Mouse (Mus musculus): ENCODE measurements around the gene Chchd10. TPM values are rescaled to one million over a fixed set of nuclear protein-coding genes. Genes with fewer than 3 reads are reported as not detected.

The Chchd10 gene
- polyA plus RNA-seq, 2 experiments from 2014 or later: 13.1 to 20.1 TPM

- peak; percentile 20 for ATAC-seq
These were observed 6.5 kb upstream of the Chchd10 start for GRCm38 (mm10) chr10:75926396-75926795.

- ATAC-seq: no peak
These were observed 2.6 kb upstream of the Chchd10 start for GRCm38 (mm10) chr10:75930304-75930703.

- ATAC-seq: no peak
These were observed 1.6 kb upstream of the Chchd10 start for GRCm38 (mm10) chr10:75931311-75931710.

- peak; percentile 48 for ATAC-seq
These were observed 750 bp upstream of the Chchd10 start for GRCm38 (mm10) chr10:75932081-75932678.

- no peak for ATAC-seq
These were observed 2.1 kb downstream of the Chchd10 start for GRCm38 (mm10) chr10:75934991-75935390.

GRCm38 (mm10) chr10:75935680-75936541 lies 3.0 kb downstream of the Chchd10 start, which contains the start of gene Mmp11:
Gene Mmp11, minus strand, starts transcription at chr10:75936496.
- peak; percentile 70 for ATAC-seq

- no peak for ATAC-seq
These were observed 4.2 kb downstream of the Chchd10 start for GRCm38 (mm10) chr10:75936909-75937667.

- ATAC-seq: peak; percentile 33
These were observed 5.1 kb downstream of the Chchd10 start for GRCm38 (mm10) chr10:75937851-75938643.

GRCm38 (mm10) chr10:75939481-75940234 lies 6.7 kb downstream of the Chchd10 start:
- no peak for ATAC-seq

GRCm38 (mm10) chr10:75940520-75940919 lies 7.6 kb downstream of the Chchd10 start, which contains the start of gene Gm867:
Gene Gm867, minus strand, starts transcription at chr10:75940672.
- ATAC-seq: no peak

- ATAC-seq: no peak
These were observed 8.3 kb downstream of the Chchd10 start for GRCm38 (mm10) chr10:75941042-75941824.

- no peak for ATAC-seq
These were observed 10.0 kb downstream of the Chchd10 start, which contains the start of gene Vpreb3 for GRCm38 (mm10) chr10:75942736-75943477. Gene Vpreb3, plus strand, starts transcription at chr10:75943057.

- ATAC-seq: no peak
These were observed 11.3 kb downstream of the Chchd10 start for GRCm38 (mm10) chr10:75944066-75944772.

GRCm38 (mm10) chr10:75945213-75945612 lies 12.3 kb downstream of the Chchd10 start:
- ATAC-seq: no peak

GRCm38 (mm10) chr10:75945896-75946295 lies 13.0 kb downstream of the Chchd10 start:
- no peak for ATAC-seq

GRCm38 (mm10) chr10:75948079-75948478 lies 15.1 kb downstream of the Chchd10 start:
- ATAC-seq: no peak

GRCm38 (mm10) chr10:75949053-75950045 lies 16.4 kb downstream of the Chchd10 start:
- ATAC-seq: no peak

- ATAC-seq: no peak
These were observed 17.9 kb downstream of the Chchd10 start for GRCm38 (mm10) chr10:75950791-75951210.
